Mouse (Mus musculus) stomach, embryonic 14.5 days (tissue): Measurements from ENCODE around the gene Fgfr1op2. TPM values are rescaled to one million over a fixed set of nuclear protein-coding genes. Genes with fewer than 3 reads are reported as not detected.

Source experiments
- ATAC-seq: fragments of 200-750 bp; cut with Nextera tagmentation; 2 replicates; pipeline ENCODE4 v1.8.0; 2017; ENCODE audit warnings: low read depth, moderate TSS enrichment; ENCODE audit not compliant: insufficient number of reproducible peaks, insufficient read depth, low FRiP score
- H3K27ac ChIP-seq: fragments of 300-500 bp; sonication (generic); 2 replicates; pipeline ENCODE4 v1.5.1; 2014; ENCODE audit warnings: mild to moderate bottlenecking, low read length, moderate library complexity, mixed read lengths
- H3K27me3 ChIP-seq: fragments of 300-500 bp; sonication (generic); 2 replicates; pipeline ENCODE4 v1.6.1; 2014; ENCODE audit warnings: low read length, control low read depth, mixed read lengths; ENCODE audit not compliant: control insufficient read depth, insufficient read depth
- H3K36me3 ChIP-seq: fragments of 300-500 bp; sonication (generic); 2 replicates; pipeline ENCODE4 v1.6.1; 2014; ENCODE audit warnings: mild to moderate bottlenecking, control low read depth, low read length, moderate library complexity, mixed read lengths; ENCODE audit not compliant: control insufficient read depth, insufficient read depth
- H3K4me1 ChIP-seq: fragments of 300-500 bp; sonication (generic); 2 replicates; pipeline ENCODE4 v1.6.1; 2014; ENCODE audit warnings: low read length, control low read depth, mixed read lengths; ENCODE audit not compliant: control insufficient read depth, insufficient read depth
- H3K4me2 ChIP-seq: fragments of 300-500 bp; sonication (generic); replicated peaks from 2 replicates; pipeline ENCODE4 v1.6.1; 2014; ENCODE audit warnings: low read depth, low read length, control low read depth
- H3K4me3 ChIP-seq: fragments of 300-500 bp; sonication (generic); 2 replicates; pipeline ENCODE4 v1.5.1; 2014; ENCODE audit warnings: low read depth, low read length, control low read depth
- H3K9ac ChIP-seq: fragments of 300-500 bp; sonication (generic); replicated peaks from 2 replicates; pipeline ENCODE4 v1.6.1; 2014; ENCODE audit warnings: low read depth, mild to moderate bottlenecking, control low read depth, low read length, moderate library complexity, mixed read lengths
- H3K9me3 ChIP-seq: fragments of 300-500 bp; sonication (generic); 2 replicates; pipeline ENCODE4 v1.6.1; 2016; ENCODE audit warnings: low read depth, low read length, control low read depth; ENCODE audit not compliant: control insufficient read depth
- WGBS: fragments of 180-500 bp; shearing (Covaris S2); extraction: QIAGEN DNeasy Blood & Tissue Kit; methylation state at CpG from one replicate; pipeline ENCODE4 v1.1.7; 2014; 5-methylcytosine and 5-hydroxymethylcytosine counted together
- polyA plus RNA-seq: library from polyadenylated mRNA; unstranded; fragments of >200 nt; fragmentation: Nextera tagmentation; extraction: Ambion mirVana; gene quantifications from 2 replicates; pipeline ENCODE4 v1.2.1, GENCODE M21; 2014

The Fgfr1op2 gene
- 102 and 105 TPM in 2 replicates for polyA plus RNA-seq

GRCm38 (mm10) chr6:146576903-146577302 is at the start of gene Fgfr1op2:
Gene Fgfr1op2 (plus strand): TSS chr6:146577203.
- H3K4me3 ChIP-seq: peak within 1 kb of the TSS; percentile 82
- H3K4me1 ChIP-seq: peaks cover 20% of the 10 kb centered on the region; the same call in 1 of the 2 replicates
- peaks cover 4% of the 10 kb centered on the region; the same call in 1 of the 2 replicates for H3K36me3 ChIP-seq
- no peaks in the 10 kb centered on the region for H3K9me3 ChIP-seq
- under 1% methylated on average over 13 of the region's 13 CpGs for WGBS
- peak within 1 kb of the TSS; percentile 96 for H3K27ac ChIP-seq
- H3K4me2 ChIP-seq: peak within 1 kb of the TSS; percentile 72
- peak within 1 kb of the TSS; percentile 87 for H3K9ac ChIP-seq
- no peak for ATAC-seq
- H3K27me3 ChIP-seq: no peaks in the 10 kb centered on the region

- Histone ChIP-seq H3K9ac (no peak overlapping the region), H3K4me3 (no peak overlapping the region), H3K9me3 (peaks cover 4% of the 10 kb centered on the region), H3K36me3 (no peaks in the 10 kb centered on the region), H3K4me1 (0 out of 2 replicates have a peak, but pooled peaks cover 2% of the 10 kb centered on the region), H3K27ac (no peak overlapping the region), H3K4me2 (no peak overlapping the region), H3K27me3 (no peaks in the 10 kb centered on the region)
- ATAC-seq: no peak
- 92% methylated on average over 2 of the region's 2 CpGs for WGBS
These were observed 49.5 kb upstream of the Fgfr1op2 start for GRCm38 (mm10) chr6:146527537-146527936.

- Histone ChIP-seq H3K9ac (no peak overlapping the region), H3K27me3 (no peaks in the 10 kb centered on the region), H3K4me1 (0 out of 2 replicates have a peak, but pooled peaks cover 2% of the 10 kb centered on the region), H3K4me2 (no peak overlapping the region), H3K36me3 (no peaks in the 10 kb centered on the region), H3K4me3 (no peak overlapping the region), H3K9me3 (no peaks in the 10 kb centered on the region), H3K27ac (no peak overlapping the region)
- peak; percentile 33; the same call in 1 of the 2 replicates for ATAC-seq
- WGBS: 30% methylated on average over 7 of the region's 7 CpGs
These were observed 46.6 kb upstream of the Fgfr1op2 start for GRCm38 (mm10) chr6:146530363-146530762.

GRCm38 (mm10) chr6:146530769-146531168 is 46.2 kb upstream of the Fgfr1op2 start:
- H3K4me2 ChIP-seq: no peak overlapping the region
- 0 out of 2 replicates have a peak, but pooled peaks cover 2% of the 10 kb centered on the region for H3K4me1 ChIP-seq
- WGBS: 28% methylated on average over 5 of the region's 5 CpGs
- H3K36me3 ChIP-seq: no peaks in the 10 kb centered on the region
- no peak overlapping the region for H3K4me3 ChIP-seq
- no peaks in the 10 kb centered on the region for H3K27me3 ChIP-seq
- no peaks in the 10 kb centered on the region for H3K9me3 ChIP-seq
- 0 out of 2 replicates have a peak overlapping the region, but pooled peaks have one; percentile 48 for H3K27ac ChIP-seq
- H3K9ac ChIP-seq: no peak overlapping the region
- ATAC-seq: peak; percentile 46; the same call in 1 of the 2 replicates

GRCm38 (mm10) chr6:146533146-146533545 is 43.9 kb upstream of the Fgfr1op2 start:
- H3K27me3 ChIP-seq: no peaks in the 10 kb centered on the region
- 0 out of 2 replicates have a peak, but pooled peaks cover 7% of the 10 kb centered on the region for H3K4me1 ChIP-seq
- 87% methylated on average over 4 of the region's 4 CpGs for WGBS
- no peak overlapping the region for H3K27ac ChIP-seq
- no peaks in the 10 kb centered on the region for H3K9me3 ChIP-seq
- no peak overlapping the region for H3K4me3 ChIP-seq
- ATAC-seq: no peak
- H3K9ac ChIP-seq: no peak overlapping the region
- no peaks in the 10 kb centered on the region for H3K36me3 ChIP-seq
- H3K4me2 ChIP-seq: no peak overlapping the region

- H3K4me2 ChIP-seq: no peak overlapping the region
- no peaks in the 10 kb centered on the region for H3K27me3 ChIP-seq
- H3K4me3 ChIP-seq: no peak overlapping the region
- H3K9ac ChIP-seq: no peak overlapping the region
- no peak overlapping the region for H3K27ac ChIP-seq
- H3K9me3 ChIP-seq: no peaks in the 10 kb centered on the region
- 0 out of 2 replicates have a peak, but pooled peaks cover 7% of the 10 kb centered on the region for H3K4me1 ChIP-seq
- WGBS: 89% methylated on average over 5 of the region's 5 CpGs
- ATAC-seq: no peak
- no peaks in the 10 kb centered on the region for H3K36me3 ChIP-seq
These were observed 41.5 kb upstream of the Fgfr1op2 start for GRCm38 (mm10) chr6:146535501-146535900.

GRCm38 (mm10) chr6:146537111-146537510 is 39.9 kb upstream of the Fgfr1op2 start:
- peak; percentile 49; the same call in 1 of the 2 replicates for ATAC-seq
- Histone ChIP-seq H3K4me2 (no peak overlapping the region), H3K4me1 (0 out of 2 replicates have a peak, but pooled peaks cover 5% of the 10 kb centered on the region), H3K27ac (peak overlapping the region; percentile 28; the same call in 1 of the 2 replicates), H3K9me3 (no peaks in the 10 kb centered on the region), H3K4me3 (no peak overlapping the region), H3K27me3 (no peaks in the 10 kb centered on the region), H3K9ac (no peak overlapping the region), H3K36me3 (no peaks in the 10 kb centered on the region)
- WGBS: 55% methylated on average over 4 of the region's 4 CpGs

GRCm38 (mm10) chr6:146538071-146538470 is 38.9 kb upstream of the Fgfr1op2 start:
- Histone ChIP-seq H3K27me3 (no peaks in the 10 kb centered on the region), H3K9me3 (no peaks in the 10 kb centered on the region), H3K4me3 (no peak overlapping the region), H3K9ac (no peak overlapping the region), H3K36me3 (no peaks in the 10 kb centered on the region), H3K4me1 (0 out of 2 replicates have a peak, but pooled peaks cover 5% of the 10 kb centered on the region), H3K4me2 (no peak overlapping the region), H3K27ac (no peak overlapping the region)
- no peak for ATAC-seq
- 54% methylated on average over 2 of the region's 2 CpGs for WGBS

GRCm38 (mm10) chr6:146538661-146539060 is 38.3 kb upstream of the Fgfr1op2 start:
- no peaks in the 10 kb centered on the region for H3K27me3 ChIP-seq
- H3K27ac ChIP-seq: no peak overlapping the region
- H3K36me3 ChIP-seq: no peaks in the 10 kb centered on the region
- H3K4me3 ChIP-seq: no peak overlapping the region
- H3K4me2 ChIP-seq: no peak overlapping the region
- no peaks in the 10 kb centered on the region for H3K9me3 ChIP-seq
- no peak for ATAC-seq
- 0 out of 2 replicates have a peak, but pooled peaks cover 5% of the 10 kb centered on the region for H3K4me1 ChIP-seq
- H3K9ac ChIP-seq: no peak overlapping the region
- 64% methylated on average over 4 of the region's 4 CpGs for WGBS
